13 mouse cellular contexts compared by ENCODE assay signal in genomic region chr14:98072647-98073420, GRCm38 (mm10).
DNase-seq lines count a peak whose midpoint lies in the region; ATAC-seq lines count a peak whose summit lies in the region.
"Had no signal": no experiment of that assay in that cellular context is flagged by ENCODE, and none has a peak within 500 bp of the region (broad histone marks: within the 10 kb centered on the region; RNA-seq: fewer than 3 reads in every experiment).

No protein-coding gene starts in this region.

- no peak for ATAC-seq in kidney, embryonic 14.5 days (ENCODE audit: low FRiP score, low TSS enrichment)
- peak; percentile 89 for ATAC-seq in hindbrain, embryonic 12.5 days (ENCODE audit: low FRiP score)
- peak; percentile 78 for ATAC-seq in neural tube, embryonic 12.5 days (ENCODE audit: low FRiP score, low read depth)

- peaks cover 31% of the 10 kb centered on the region for H3K4me1 ChIP-seq in kidney, embryonic 14.5 days (ENCODE audit: control insufficient read depth, insufficient read depth, low read length)
- peaks cover 33% of the 10 kb centered on the region for H3K4me1 ChIP-seq in hindbrain, embryonic 12.5 days
- H3K4me1 ChIP-seq in neural tube, embryonic 12.5 days = peaks cover 25% of the 10 kb centered on the region

- no peaks in the 10 kb centered on the region for H3K27me3 ChIP-seq in kidney, embryonic 14.5 days (ENCODE audit: control insufficient read depth, insufficient read depth, low read length)
- H3K27me3 ChIP-seq in hindbrain, embryonic 12.5 days = no peaks in the 10 kb centered on the region
- no peaks in the 10 kb centered on the region for H3K27me3 ChIP-seq in neural tube, embryonic 12.5 days (replicated peaks)
- H3K27me3 ChIP-seq: CH12.LX had no signal

- H3K9ac ChIP-seq in kidney, embryonic 14.5 days (ENCODE audit: low read depth, low read length) = no peak overlapping the region
- H3K9ac ChIP-seq in hindbrain, embryonic 12.5 days = no peak overlapping the region
- H3K9ac ChIP-seq in neural tube, embryonic 12.5 days = no peak overlapping the region

- H3K4me3 ChIP-seq in kidney, embryonic 14.5 days (ENCODE audit: low read length) = no peak overlapping the region
- no peak overlapping the region for H3K4me3 ChIP-seq in hindbrain, embryonic 12.5 days
- H3K4me3 ChIP-seq in neural tube, embryonic 12.5 days = no peak overlapping the region

- no peak for DNase-seq in kidney, postnatal 36 days
- DNase-seq in embryo, embryonic 9.5 days (ENCODE audit: extremely low spot score) = peak; percentile 21
- no peak for DNase-seq in spleen, postnatal 36 days (ENCODE audit: low spot score in 2 of 2)
- no peak for DNase-seq in urinary bladder, adult 18-20 months (ENCODE audit: low spot score in 2 of 2)
- DNase-seq in layer of hippocampus, adult 9-10 months (ENCODE audit: low spot score) = no peak
- DNase-seq: adrenal gland, postnatal 10 days; gastrocnemius, postnatal 25 days; lung, postnatal 36 days; thymus, postnatal 36 days had no signal

- no peak overlapping the region for H3K4me2 ChIP-seq in kidney, embryonic 14.5 days (replicated peaks; ENCODE audit: low read depth, low read length)
- peak overlapping the region; percentile 36 for H3K4me2 ChIP-seq in hindbrain, embryonic 12.5 days (replicated peaks)
- H3K4me2 ChIP-seq in neural tube, embryonic 12.5 days (replicated peaks) = peak overlapping the region; percentile 46

- WGBS in kidney, embryonic 14.5 days = 40% methylated on average over 11 of the region's 11 CpGs
- 14% methylated on average over 11 of the region's 11 CpGs for WGBS in hindbrain, embryonic 12.5 days
- 11% methylated on average over 11 of the region's 11 CpGs for WGBS in neural tube, embryonic 12.5 days

- no peaks in the 10 kb centered on the region for H3K9me3 ChIP-seq in kidney, embryonic 14.5 days (ENCODE audit: control insufficient read depth, low read length)
- H3K9me3 ChIP-seq in hindbrain, embryonic 12.5 days (replicated peaks) = no peaks in the 10 kb centered on the region
- no peaks in the 10 kb centered on the region for H3K9me3 ChIP-seq in neural tube, embryonic 12.5 days

- no peaks in the 10 kb centered on the region for H3K36me3 ChIP-seq in kidney, embryonic 14.5 days (ENCODE audit: control insufficient read depth, insufficient read depth, low read length)
- H3K36me3 ChIP-seq in hindbrain, embryonic 12.5 days = no peaks in the 10 kb centered on the region
- no peaks in the 10 kb centered on the region for H3K36me3 ChIP-seq in neural tube, embryonic 12.5 days

- H3K27ac ChIP-seq in kidney, embryonic 14.5 days (ENCODE audit: low read depth, low read length) = peak overlapping the region; percentile 66; the same call in 1 of the 2 replicates
- peak overlapping the region; percentile 82 for H3K27ac ChIP-seq in hindbrain, embryonic 12.5 days
- 0 out of 2 replicates have a peak overlapping the region, but pooled peaks have one; percentile 27 for H3K27ac ChIP-seq in neural tube, embryonic 12.5 days

Comparison
In these comparisons a context has a peak if more than half of its experiments do, and no peak if none do; other contexts are left out.
1. H3K27ac ChIP-seq: peak in every context shown above with its lines; median percentile 82 in hindbrain, embryonic 12.5 days; 66 in kidney, embryonic 14.5 days; 27 in neural tube, embryonic 12.5 days.